In genomic region chr12:70648179-70648811, GRCm38 (mm10) we compare ENCODE assay signal across 10 mouse cellular contexts.
DNase-seq lines count a peak whose midpoint lies in the region; ATAC-seq and TF ChIP-seq lines count a peak whose summit lies in the region.
"Had no signal": no experiment of that assay in that cellular context is flagged by ENCODE, and none has a peak within 500 bp of the region (broad histone marks: within the 10 kb centered on the region; RNA-seq: fewer than 3 reads in every experiment).

No protein-coding gene starts in this region.

- intact Hi-C loops in gastrocnemius, adult 2 months (cut with DNase I): no loop called here

- no peak overlapping the region for H3K4me2 ChIP-seq in lung, embryonic 15.5 days
- no peak overlapping the region for H3K4me2 ChIP-seq in stomach, embryonic 15.5 days

- TF ChIP-seq POLR2A in lung, adult 2 months (IDR thresholded peaks at IDR 0.05; ENCODE audit: borderline replicate concordance, extremely low read depth, low read depth, low read length): no peak

- H3K9me3 ChIP-seq in lung, embryonic 15.5 days: no peaks in the 10 kb centered on the region
- H3K9me3 ChIP-seq in stomach, embryonic 15.5 days: no peaks in the 10 kb centered on the region

- peak; percentile 52; the same call in 1 of the 2 replicates for ATAC-seq in lung, embryonic 15.5 days (ENCODE audit: borderline replicate concordance, extremely low read depth, low FRiP score, low TSS enrichment)
- ATAC-seq in stomach, embryonic 15.5 days (ENCODE audit: insufficient read depth, low FRiP score, low read depth): no peak

- no peaks in the 10 kb centered on the region for H3K27me3 ChIP-seq in lung, embryonic 15.5 days
- no peaks in the 10 kb centered on the region for H3K27me3 ChIP-seq in stomach, embryonic 15.5 days (replicated peaks)

- peak overlapping the region; percentile 20; the same call in 1 of the 2 replicates for H3K27ac ChIP-seq in gastrocnemius, adult 2 months
- H3K27ac ChIP-seq in lung, embryonic 15.5 days: peak overlapping the region; percentile 33
- peak overlapping the region; percentile 63; the same call in 1 of the 2 replicates for H3K27ac ChIP-seq in stomach, embryonic 15.5 days

- DNase-seq in gastrocnemius, adult 2 months: no peak
- no peak for DNase-seq in gastrocnemius, postnatal 10 days
- no peak for DNase-seq in lung, adult 2 months
- peak; percentile 93 for DNase-seq in gonadal fat pad, adult 2 months (ENCODE audit: low read depth)
- DNase-seq in layer of hippocampus, adult 9-11 months: no peak
- no peak for DNase-seq in MN1 (ENCODE audit: low spot score)
- DNase-seq: gastrocnemius, postnatal 25 days; liver had no signal

- no peak overlapping the region for H3K4me3 ChIP-seq in gastrocnemius, adult 2 months
- no peak overlapping the region for H3K4me3 ChIP-seq in lung, embryonic 15.5 days
- no peak overlapping the region for H3K4me3 ChIP-seq in lung, adult 2 months (replicated peaks; ENCODE audit: extremely low read depth, low read depth, low read length)
- no peak overlapping the region for H3K4me3 ChIP-seq in stomach, embryonic 15.5 days (replicated peaks)

- WGBS in lung, embryonic 15.5 days: 50% methylated on average over 6 of the region's 6 CpGs
- 57% methylated on average over 6 of the region's 6 CpGs for WGBS in lung, adult 2 months
- WGBS in stomach, embryonic 15.5 days: 68% methylated on average over 6 of the region's 6 CpGs

- TF ChIP-seq CTCF in gastrocnemius, adult 2 months (IDR thresholded peaks at IDR 0.05): no peak
- no peak for TF ChIP-seq CTCF in lung, adult 2 months (IDR thresholded peaks at IDR 0.05; ENCODE audit: insufficient read depth, low read length)

- H3K36me3 ChIP-seq in lung, embryonic 15.5 days: no peaks in the 10 kb centered on the region
- no peaks in the 10 kb centered on the region for H3K36me3 ChIP-seq in stomach, embryonic 15.5 days

- no peak overlapping the region for H3K9ac ChIP-seq in lung, embryonic 15.5 days
- H3K9ac ChIP-seq in stomach, embryonic 15.5 days: no peak overlapping the region

- H3K4me1 ChIP-seq in lung, embryonic 15.5 days: peaks cover 18% of the 10 kb centered on the region
- H3K4me1 ChIP-seq in lung, adult 2 months (ENCODE audit: control insufficient read depth, insufficient read depth, low read length): no peaks in the 10 kb centered on the region
- no peaks in the 10 kb centered on the region for H3K4me1 ChIP-seq in stomach, embryonic 15.5 days
